Mouse (Mus musculus): ENCODE measurements at regions not wholly inside any gene's neighbourhood (a gene's known extent, or its start where the extent isn't known, plus 50 kb on each side); places are given as distances from the start of the nearest gene placed in this dataset.

DNA sequence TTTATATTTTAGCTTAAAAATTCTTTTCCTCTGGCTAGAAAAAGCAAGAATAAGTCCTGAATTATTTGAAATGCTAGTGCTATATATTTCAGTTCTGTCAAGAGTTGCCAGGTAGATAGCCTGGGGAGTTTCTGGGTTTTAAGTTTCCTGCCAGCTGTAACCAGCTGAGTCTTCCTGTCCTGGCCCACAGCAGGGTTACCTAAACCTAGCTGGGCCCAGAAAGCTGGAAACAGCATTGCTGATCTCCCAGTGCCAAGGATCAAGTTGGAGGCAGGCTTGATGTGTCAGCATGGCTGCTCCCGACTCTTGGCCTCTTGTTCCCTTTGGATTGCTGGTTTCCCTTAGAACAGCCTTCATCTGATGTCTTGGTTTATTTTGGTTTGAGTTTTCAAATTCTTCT lies 122.8 kb upstream of the Tnfaip3 start:
- H3K9ac ChIP-seq, result no peak overlapping the region
- no peaks in the 10 kb centered on the region for H3K4me1 ChIP-seq
- no peak overlapping the region for H3K4me3 ChIP-seq
- no peak overlapping the region for H3K4me2 ChIP-seq
- H3K27me3 ChIP-seq (replicated peaks), result no peaks in the 10 kb centered on the region
- H3K36me3 ChIP-seq, result no peaks in the 10 kb centered on the region
- H3K27ac ChIP-seq (replicated peaks), result no peak overlapping the region
- H3K9me3 ChIP-seq, result no peaks in the 10 kb centered on the region
- WGBS, result 58% methylated on average over 1 of the region's 1 CpGs
- ATAC-seq (ENCODE audit: extremely low read depth, insufficient number of reproducible peaks, low FRiP score, low TSS enrichment), result no peak

DNA sequence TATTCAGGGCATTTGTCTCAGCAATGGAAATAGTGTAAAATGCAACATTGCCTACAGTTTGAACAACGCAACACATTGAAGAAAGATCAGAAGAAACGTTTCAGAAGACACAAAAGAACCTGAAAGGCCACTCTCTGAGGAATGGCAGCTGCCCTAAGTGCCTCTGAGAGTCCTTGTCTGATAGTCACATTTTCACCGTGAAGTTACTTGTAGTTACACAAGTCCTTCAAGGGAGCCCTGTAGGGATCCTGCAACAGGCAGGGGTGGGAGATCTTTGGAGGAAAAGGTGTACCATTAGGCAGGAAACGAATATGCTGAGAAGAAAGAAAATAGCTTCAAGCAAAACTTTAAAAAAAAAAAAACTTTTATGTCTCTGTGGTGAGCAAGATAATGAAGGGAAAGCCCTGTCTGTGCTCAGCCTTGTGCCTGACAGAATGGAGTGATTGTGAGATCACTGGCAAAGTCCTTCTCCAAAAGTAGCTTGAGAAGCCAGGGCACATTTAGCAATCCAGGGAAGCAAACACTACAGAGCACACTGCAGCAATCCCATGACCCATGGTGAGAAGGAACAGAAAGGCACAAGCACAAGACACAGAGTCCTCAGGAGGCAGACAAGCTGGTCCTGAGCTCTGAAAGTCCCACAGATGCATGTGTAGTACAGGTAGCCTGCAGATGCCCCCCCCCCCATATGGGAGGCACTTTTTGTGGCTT lies 112.3 kb upstream of the Tnfaip3 start:
- Histone ChIP-seq H3K9ac (no peak overlapping the region), H3K4me1 (peaks cover 14% of the 10 kb centered on the region), H3K27me3 (replicated peaks) (no peaks in the 10 kb centered on the region), H3K36me3 (no peaks in the 10 kb centered on the region), H3K4me2 (no peak overlapping the region), H3K27ac (replicated peaks) (no peak overlapping the region), H3K4me3 (no peak overlapping the region), H3K9me3 (no peaks in the 10 kb centered on the region)
- no peak for ATAC-seq (ENCODE audit: extremely low read depth, insufficient number of reproducible peaks, low FRiP score, low TSS enrichment)
- 52% methylated on average over 4 of the region's 4 CpGs for WGBS

DNA sequence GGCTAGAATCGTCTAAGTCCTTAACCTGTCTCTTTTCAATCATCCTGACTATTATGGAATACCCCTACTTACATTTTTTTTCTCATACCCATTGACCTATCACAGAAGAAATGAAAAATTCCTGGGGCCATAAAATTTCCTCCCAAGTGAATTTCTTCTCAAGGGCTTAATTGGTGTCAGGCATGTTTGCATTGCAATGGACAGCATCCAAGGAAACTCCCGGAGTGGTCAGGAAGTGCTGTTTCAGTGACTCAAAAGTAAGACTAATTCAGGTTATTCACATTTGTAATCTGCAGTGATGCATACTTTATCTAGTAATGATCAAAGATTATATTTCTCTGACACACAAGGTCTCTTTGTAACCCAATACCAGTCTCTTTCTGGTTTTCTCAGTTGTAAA lies 111.5 kb upstream of the Tnfaip3 start:
- H3K4me3 ChIP-seq, result no peak overlapping the region
- no peaks in the 10 kb centered on the region for H3K27me3 ChIP-seq (replicated peaks)
- H3K9ac ChIP-seq, result no peak overlapping the region
- no peaks in the 10 kb centered on the region for H3K9me3 ChIP-seq
- no peak overlapping the region for H3K27ac ChIP-seq (replicated peaks)
- no peaks in the 10 kb centered on the region for H3K36me3 ChIP-seq
- 56% methylated on average over 2 of the region's 2 CpGs for WGBS
- peaks cover 14% of the 10 kb centered on the region for H3K4me1 ChIP-seq
- ATAC-seq (ENCODE audit: extremely low read depth, insufficient number of reproducible peaks, low FRiP score, low TSS enrichment), result no peak
- H3K4me2 ChIP-seq, result no peak overlapping the region

DNA sequence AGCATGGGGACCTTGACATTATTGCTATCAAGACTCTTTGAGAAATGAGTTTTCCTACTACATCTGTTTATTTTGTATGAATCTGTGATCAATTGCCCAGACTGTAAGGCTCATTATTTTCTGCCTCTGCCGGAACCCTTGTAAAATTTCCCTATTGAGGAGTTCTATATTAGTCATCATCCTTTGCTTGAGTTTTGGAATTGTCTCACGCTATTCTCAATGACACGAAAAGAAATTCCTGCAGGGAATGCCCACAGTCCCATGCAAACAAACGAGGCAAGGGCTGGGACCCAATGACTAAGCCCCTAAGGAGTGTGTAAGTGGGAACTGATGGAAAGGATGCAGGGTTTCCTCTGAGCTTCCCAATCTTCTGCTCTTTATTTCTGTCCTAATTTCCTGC lies 111.0 kb upstream of the Tnfaip3 start:
- Histone ChIP-seq H3K9ac (no peak overlapping the region), H3K4me3 (no peak overlapping the region), H3K36me3 (no peaks in the 10 kb centered on the region), H3K4me1 (peaks cover 14% of the 10 kb centered on the region), H3K27ac (replicated peaks) (no peak overlapping the region), H3K9me3 (no peaks in the 10 kb centered on the region), H3K4me2 (no peak overlapping the region), H3K27me3 (replicated peaks) (no peaks in the 10 kb centered on the region)
- no peak for ATAC-seq (ENCODE audit: extremely low read depth, insufficient number of reproducible peaks, low FRiP score, low TSS enrichment)
- WGBS, result 72% methylated on average over 4 of the region's 4 CpGs

DNA sequence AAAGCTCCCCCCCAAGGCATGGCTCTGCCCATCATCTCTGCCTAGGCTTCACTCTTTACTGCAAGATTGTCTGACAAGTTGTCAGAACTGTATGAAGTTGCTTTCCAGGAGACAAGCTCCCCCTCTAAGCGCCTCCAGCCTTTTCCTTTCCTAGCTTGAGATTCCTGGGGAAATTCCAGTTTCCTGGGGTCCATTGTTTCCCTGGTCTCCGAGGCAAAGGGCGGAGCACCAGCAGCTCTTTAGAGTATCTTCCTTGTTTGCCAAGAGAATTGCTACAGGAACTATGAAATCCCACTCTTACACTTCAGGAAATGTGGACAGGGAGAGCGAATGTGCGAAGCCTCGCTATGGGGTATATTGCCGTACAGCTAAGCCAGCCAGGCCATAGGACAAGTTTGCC lies 108.2 kb upstream of the Tnfaip3 start:
- Histone ChIP-seq H3K36me3 (no peaks in the 10 kb centered on the region), H3K9ac (no peak overlapping the region), H3K9me3 (no peaks in the 10 kb centered on the region), H3K27ac (replicated peaks) (no peak overlapping the region), H3K4me3 (no peak overlapping the region), H3K4me2 (no peak overlapping the region), H3K4me1 (peaks cover 14% of the 10 kb centered on the region), H3K27me3 (replicated peaks) (no peaks in the 10 kb centered on the region)
- 65% methylated on average over 7 of the region's 7 CpGs for WGBS
- ATAC-seq (ENCODE audit: extremely low read depth, insufficient number of reproducible peaks, low FRiP score, low TSS enrichment), result no peak

- H3K4me2 ChIP-seq, result no peak overlapping the region
- H3K4me1 ChIP-seq, result peaks cover 14% of the 10 kb centered on the region
- WGBS, result 47% methylated on average over 6 of the region's 6 CpGs
- no peaks in the 10 kb centered on the region for H3K27me3 ChIP-seq (replicated peaks)
- H3K36me3 ChIP-seq, result no peaks in the 10 kb centered on the region
- no peak for ATAC-seq (ENCODE audit: extremely low read depth, insufficient number of reproducible peaks, low FRiP score, low TSS enrichment)
- no peak overlapping the region for H3K9ac ChIP-seq
- no peak overlapping the region for H3K4me3 ChIP-seq
- no peaks in the 10 kb centered on the region for H3K9me3 ChIP-seq
- H3K27ac ChIP-seq (replicated peaks), result 0 out of 2 replicates have a peak overlapping the region, but pooled peaks have one; percentile 32
These were observed 106.8 kb upstream of the Tnfaip3 start for GRCm38 (mm10) chr10:19122221-19122620.

DNA sequence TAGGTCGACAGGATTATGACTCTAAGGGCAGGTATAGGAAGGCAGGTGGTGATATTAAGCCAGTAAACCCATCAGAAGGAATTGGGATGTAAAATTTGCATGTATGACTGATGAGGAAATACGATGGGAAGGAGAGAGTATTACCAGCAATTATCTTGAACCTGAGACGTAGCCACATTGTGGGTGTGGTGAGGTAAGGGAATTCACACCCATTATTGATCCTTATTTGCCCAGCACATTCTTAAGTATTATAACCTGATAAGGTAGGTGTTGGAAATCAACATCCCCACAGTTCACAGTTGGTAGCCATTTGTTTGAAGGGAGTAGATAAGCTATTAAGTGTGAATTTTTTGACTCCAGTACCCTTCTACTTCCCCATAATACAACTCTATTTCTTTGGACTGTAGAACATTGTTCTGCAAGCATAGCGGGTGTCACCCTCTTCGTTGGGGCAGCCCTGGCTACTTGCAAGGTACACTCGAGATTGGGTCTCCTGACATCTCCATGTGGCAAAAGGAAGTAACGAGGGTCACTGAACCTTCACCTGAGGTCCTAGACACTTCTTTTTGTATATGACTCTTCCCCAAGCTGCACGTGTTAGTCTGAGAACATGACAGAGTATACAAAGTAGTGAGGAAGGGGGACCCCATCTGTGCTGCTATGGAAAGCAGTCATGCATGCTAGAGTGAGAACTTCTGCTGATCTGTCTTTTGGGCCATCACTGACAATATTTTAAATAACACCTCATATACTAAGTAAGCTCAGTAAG lies 104.0 kb upstream of the Tnfaip3 start:
- Histone ChIP-seq H3K4me3 (no peak overlapping the region), H3K27me3 (replicated peaks) (no peaks in the 10 kb centered on the region), H3K9me3 (no peaks in the 10 kb centered on the region), H3K4me2 (no peak overlapping the region), H3K27ac (replicated peaks) (no peak overlapping the region), H3K9ac (no peak overlapping the region), H3K36me3 (no peaks in the 10 kb centered on the region), H3K4me1 (0 out of 2 replicates have a peak, but pooled peaks cover 6% of the 10 kb centered on the region)
- no peak for ATAC-seq (ENCODE audit: extremely low read depth, insufficient number of reproducible peaks, low FRiP score, low TSS enrichment)
- WGBS, result 71% methylated on average over 8 of the region's 8 CpGs

DNA sequence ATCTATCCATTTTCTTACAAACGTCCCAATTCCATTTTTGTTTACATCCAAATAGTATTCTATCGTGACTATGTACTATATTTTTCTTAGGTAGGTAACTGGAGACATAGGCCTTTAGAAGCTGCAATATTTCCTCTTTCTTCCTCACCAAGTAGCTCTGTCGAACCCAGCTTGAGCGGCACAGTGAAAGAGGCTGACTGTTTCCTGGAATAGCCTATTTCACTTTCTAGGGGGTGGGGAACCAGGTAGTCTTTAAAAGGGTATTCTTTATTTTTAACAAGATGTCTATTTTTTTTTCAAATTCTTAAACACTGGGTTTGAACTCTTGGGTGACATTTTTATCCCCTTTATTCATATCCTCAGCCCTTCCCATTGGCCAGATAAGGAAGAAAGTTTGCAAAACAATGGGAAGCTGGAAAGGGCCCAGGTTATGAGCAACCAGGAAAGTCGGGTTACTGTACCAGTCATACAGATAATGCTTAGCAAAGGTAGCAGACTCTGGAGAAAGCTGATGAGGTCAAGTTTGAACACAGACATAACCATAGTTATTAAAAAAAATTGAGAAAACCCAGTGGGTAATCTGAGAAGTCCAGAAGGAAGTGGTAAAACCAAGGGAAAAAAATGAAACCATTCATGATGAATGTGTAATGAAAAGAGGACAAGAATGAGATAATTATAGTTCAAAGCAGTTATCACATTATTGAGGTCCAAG lies 103.3 kb upstream of the Tnfaip3 start:
- 0 out of 2 replicates have a peak, but pooled peaks cover 1% of the 10 kb centered on the region for H3K4me1 ChIP-seq
- ATAC-seq (ENCODE audit: extremely low read depth, insufficient number of reproducible peaks, low FRiP score, low TSS enrichment), result no peak
- no peaks in the 10 kb centered on the region for H3K27me3 ChIP-seq (replicated peaks)
- H3K36me3 ChIP-seq, result no peaks in the 10 kb centered on the region
- no peak overlapping the region for H3K27ac ChIP-seq (replicated peaks)
- no peaks in the 10 kb centered on the region for H3K9me3 ChIP-seq
- no peak overlapping the region for H3K9ac ChIP-seq
- H3K4me3 ChIP-seq, result no peak overlapping the region
- WGBS, result 64% methylated on average over 5 of the region's 5 CpGs
- H3K4me2 ChIP-seq, result no peak overlapping the region

DNA sequence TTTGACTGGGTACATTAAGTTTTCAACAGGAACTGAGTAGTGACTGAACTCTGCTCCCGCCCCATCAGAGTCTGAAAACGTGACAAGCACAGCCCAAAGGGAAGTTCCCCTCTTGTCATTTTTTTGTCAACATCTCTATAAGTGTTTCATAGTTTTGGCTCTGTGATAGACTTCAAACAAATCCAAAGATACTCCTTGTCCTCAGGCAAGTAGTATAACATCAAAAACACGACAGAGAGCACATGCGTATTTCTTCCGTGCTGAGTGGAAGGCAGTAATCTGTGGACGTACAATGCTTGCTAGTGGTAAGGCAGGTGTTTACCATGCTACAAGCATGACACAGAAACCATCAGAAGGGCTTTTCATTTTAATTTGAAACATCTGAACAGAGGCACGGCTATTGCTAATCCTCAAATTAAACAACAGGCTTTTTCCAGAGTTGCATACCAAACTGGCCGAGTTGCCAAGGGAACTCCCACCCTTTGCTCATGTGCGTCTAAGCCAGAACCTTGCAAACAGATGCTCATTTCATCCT lies 101.7 kb upstream of the Tnfaip3 start:
- Histone ChIP-seq H3K9me3 (no peaks in the 10 kb centered on the region), H3K4me3 (no peak overlapping the region), H3K4me2 (no peak overlapping the region), H3K27me3 (replicated peaks) (no peaks in the 10 kb centered on the region), H3K4me1 (no peaks in the 10 kb centered on the region), H3K36me3 (no peaks in the 10 kb centered on the region), H3K9ac (no peak overlapping the region), H3K27ac (replicated peaks) (no peak overlapping the region)
- WGBS, result 70% methylated on average over 9 of the region's 9 CpGs
- no peak for ATAC-seq (ENCODE audit: extremely low read depth, insufficient number of reproducible peaks, low FRiP score, low TSS enrichment)

- ATAC-seq (ENCODE audit: extremely low read depth, insufficient number of reproducible peaks, low FRiP score, low TSS enrichment), result no peak
- WGBS, result 54% methylated on average over 2 of the region's 2 CpGs
- H3K4me2 ChIP-seq, result no peak overlapping the region
- H3K4me3 ChIP-seq, result no peak overlapping the region
- no peaks in the 10 kb centered on the region for H3K36me3 ChIP-seq
- H3K27ac ChIP-seq (replicated peaks), result no peak overlapping the region
- H3K9me3 ChIP-seq, result no peaks in the 10 kb centered on the region
- no peaks in the 10 kb centered on the region for H3K27me3 ChIP-seq (replicated peaks)
- H3K4me1 ChIP-seq, result no peaks in the 10 kb centered on the region
- no peak overlapping the region for H3K9ac ChIP-seq
These were observed 97.0 kb upstream of the Tnfaip3 start for GRCm38 (mm10) chr10:19112459-19112858.

DNA sequence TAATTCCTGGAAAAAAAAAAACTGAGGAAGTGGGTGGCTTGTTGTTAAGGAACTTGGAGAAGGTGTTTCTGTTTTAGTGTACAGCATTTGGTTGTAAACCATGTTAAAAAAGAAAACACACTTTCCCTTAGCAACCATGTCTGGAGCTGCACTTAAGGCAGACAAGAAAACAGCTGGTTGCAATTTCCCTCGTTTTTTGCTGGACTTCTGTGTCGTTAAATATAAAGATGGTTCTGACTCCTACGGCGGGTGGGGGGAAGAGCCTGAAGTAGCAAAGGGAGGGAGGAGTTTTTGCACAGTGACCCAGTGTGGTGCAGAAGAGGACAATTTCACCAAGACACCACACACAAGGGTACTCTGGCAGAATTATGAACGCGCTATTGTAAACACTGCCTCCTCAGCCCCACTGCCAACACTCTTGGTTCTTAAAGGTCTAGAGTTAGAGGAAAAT lies 89.8 kb upstream of the Tnfaip3 start:
- Histone ChIP-seq H3K27me3 (replicated peaks) (no peaks in the 10 kb centered on the region), H3K4me2 (no peak overlapping the region), H3K9me3 (no peaks in the 10 kb centered on the region), H3K36me3 (no peaks in the 10 kb centered on the region), H3K9ac (no peak overlapping the region), H3K4me1 (no peaks in the 10 kb centered on the region), H3K4me3 (no peak overlapping the region), H3K27ac (replicated peaks) (no peak overlapping the region)
- WGBS, result 59% methylated on average over 6 of the region's 6 CpGs
- no peak for ATAC-seq (ENCODE audit: extremely low read depth, insufficient number of reproducible peaks, low FRiP score, low TSS enrichment)
